Mouse (Mus musculus) left cerebral cortex, postnatal 4 days (tissue): ENCODE measurements around the gene Bscl2. TPM values are rescaled to one million over a fixed set of nuclear protein-coding genes. Genes with fewer than 3 reads are reported as not detected.
"Not testable (repeated sequence)": the region's sequence is repeated elsewhere in the genome, so short reads cannot be mapped to it uniquely, and the experiment has no call there.

Source experiments
- DNase-seq: peaks from one replicate; pipeline ENCODE4 v3.0.0-alpha.2; 2022
- intact Hi-C: fragments of 180-260 bp; cut with DNase I; formaldehyde crosslinking; loops from one replicate; pipeline ENCODE4 v1.15.1; 2025
- total RNA-seq, 2 experiments: library from RNA; stranded (reverse); gene quantifications; 2 replicates each; pipeline ENCODE4 v1.2.3; 2021

The Bscl2 gene
- total RNA-seq, 2 experiments from 2014 or later = 76.9 to 78.4 TPM

- intact Hi-C loops = not testable (repeated sequence)
These were observed 33.1 kb downstream of the Bscl2 start for GRCm38 (mm10) chr19:8870381-8870780.

GRCm38 (mm10) chr19:8870838-8871237, 33.6 kb downstream of the Bscl2 start:
- no peak for DNase-seq
- intact Hi-C loops = no loop called here

More at GRCm38 (mm10) chr19:8870381-8870780, 33.1 kb downstream of the Bscl2 start:
- not testable (repeated sequence) for DNase-seq

GRCm38 (mm10) chr19:8871267-8872186, 34.3 kb downstream of the Bscl2 start, which contains the start of gene Ubxn1:
Ubxn1 (plus strand) TSS chr19:8871496.
- DNase-seq = peak; percentile 98
- intact Hi-C loops = no loop called here

DNA sequence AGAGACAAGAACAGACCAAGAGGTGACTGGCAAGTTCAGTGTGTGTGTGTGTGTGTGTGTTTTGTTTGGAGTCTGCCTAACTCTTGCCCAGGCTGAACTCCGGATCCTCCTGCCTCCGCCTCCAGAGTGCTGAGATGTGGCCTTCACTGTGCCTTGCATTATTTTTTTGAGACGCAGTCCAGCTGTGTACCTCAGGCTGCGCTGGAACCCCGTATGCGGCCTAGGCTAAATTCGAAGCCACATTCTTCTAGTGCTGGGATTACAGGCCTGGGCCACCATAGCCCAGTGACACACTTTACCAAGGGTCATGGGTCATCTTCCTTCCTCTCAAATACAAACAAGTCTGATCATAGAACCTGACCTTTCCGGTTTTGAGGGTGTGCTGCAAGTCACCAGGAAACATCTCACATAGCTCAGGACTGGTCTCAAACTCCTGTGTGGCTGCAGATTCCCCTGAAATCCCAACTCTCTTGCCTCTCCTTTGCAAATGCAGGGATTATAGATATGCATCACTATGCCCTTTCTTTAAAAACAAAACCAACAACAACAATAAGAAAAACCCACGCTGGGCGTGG, 35.1 kb downstream of the Bscl2 start:
- no peak for DNase-seq
- intact Hi-C loops = no loop called here

- intact Hi-C loops = no loop called here
- DNase-seq = no peak
These were observed 37.8 kb downstream of the Bscl2 start for GRCm38 (mm10) chr19:8875031-8875430.

- intact Hi-C loops = no loop called here
These were observed 43.2 kb downstream of the Bscl2 start, which contains the start of gene Uqcc3 for GRCm38 (mm10) chr19:8880311-8881033. Uqcc3 (minus strand) TSS chr19:8880923.

GRCm38 (mm10) chr19:8881034-8881392, 43.7 kb downstream of the Bscl2 start:
- DNase-seq = no peak
- intact Hi-C loops = no loop called here

More at GRCm38 (mm10) chr19:8880311-8881033, 43.2 kb downstream of the Bscl2 start, which contains the start of gene Uqcc3:
- DNase-seq = peak; percentile 89

GRCm38 (mm10) chr19:8883616-8884015, 46.3 kb downstream of the Bscl2 start, which contains the start of the genes Lbhd1 and Gm49403:
Lbhd1 (plus strand) TSS chr19:8883732.
Gm49403 (plus strand) TSS chr19:8883930.
- intact Hi-C loops = no loop called here
- no peak for DNase-seq

- intact Hi-C loops = no loop called here
- DNase-seq = no peak
These were observed 49.8 kb downstream of the Bscl2 start for GRCm38 (mm10) chr19:8886916-8887584.

GRCm38 (mm10) chr19:8887585-8888463, 50.6 kb downstream of the Bscl2 start:
- no peak for DNase-seq
- intact Hi-C loops = no loop called here

DNA sequence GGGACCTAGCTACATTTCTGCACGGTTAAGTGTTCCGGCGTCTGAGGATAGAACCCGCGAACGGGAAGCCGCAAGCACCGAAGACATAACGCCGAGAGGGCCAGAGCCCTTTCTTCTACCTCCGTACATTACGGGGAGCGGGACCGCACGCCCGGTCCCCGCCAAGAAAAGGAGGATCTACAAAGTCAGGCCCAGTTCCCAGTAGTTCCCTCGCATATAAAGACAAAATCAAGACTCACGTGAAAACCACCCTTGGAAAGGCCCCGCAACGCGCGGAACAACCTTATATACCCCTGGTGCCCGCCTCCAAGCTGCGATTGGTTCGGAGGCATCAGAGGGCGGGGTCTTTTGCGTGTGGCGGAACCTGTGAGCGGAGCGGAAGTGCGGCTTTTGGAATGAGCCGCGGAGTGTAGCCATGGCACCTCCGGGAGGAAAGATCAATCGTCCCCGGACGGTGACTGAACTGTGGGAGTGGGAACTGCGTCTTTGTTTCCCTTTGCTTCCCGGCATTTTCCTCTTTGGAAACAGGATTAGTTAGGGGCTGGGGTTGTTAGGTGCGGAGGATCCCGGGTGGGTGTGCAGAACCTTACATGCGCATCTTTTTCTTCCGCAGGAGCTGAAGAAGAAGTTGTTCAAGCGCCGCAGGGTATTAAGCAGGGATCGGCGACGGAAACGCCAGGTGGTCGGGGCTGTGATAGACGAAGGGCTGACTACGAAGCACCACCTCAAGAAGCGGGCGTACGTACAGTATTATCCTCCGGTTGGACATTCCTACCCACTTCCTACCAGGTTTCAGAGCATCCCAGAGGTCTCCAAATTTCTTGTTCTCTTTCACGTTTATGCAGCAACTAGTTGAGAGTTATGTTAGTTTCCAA, 51.5 kb downstream of the Bscl2 start, which contains the start of the genes 1810009A15Rik and Gm49416:
Gene 1810009A15Rik (plus strand): TSS at position 343 of the 875 bp plus-strand sequence.
Gene Gm49416 (plus strand): TSS at position 416 of the 875 bp plus-strand sequence.
- peak; percentile 97 for DNase-seq
- intact Hi-C loops = no loop called here

GRCm38 (mm10) chr19:8892829-8893766, 55.8 kb downstream of the Bscl2 start, which contains the start of gene Ints5:
Ints5 (plus strand) TSS chr19:8893005.
- intact Hi-C loops = no loop called here
- DNase-seq = peak; percentile 81

DNA sequence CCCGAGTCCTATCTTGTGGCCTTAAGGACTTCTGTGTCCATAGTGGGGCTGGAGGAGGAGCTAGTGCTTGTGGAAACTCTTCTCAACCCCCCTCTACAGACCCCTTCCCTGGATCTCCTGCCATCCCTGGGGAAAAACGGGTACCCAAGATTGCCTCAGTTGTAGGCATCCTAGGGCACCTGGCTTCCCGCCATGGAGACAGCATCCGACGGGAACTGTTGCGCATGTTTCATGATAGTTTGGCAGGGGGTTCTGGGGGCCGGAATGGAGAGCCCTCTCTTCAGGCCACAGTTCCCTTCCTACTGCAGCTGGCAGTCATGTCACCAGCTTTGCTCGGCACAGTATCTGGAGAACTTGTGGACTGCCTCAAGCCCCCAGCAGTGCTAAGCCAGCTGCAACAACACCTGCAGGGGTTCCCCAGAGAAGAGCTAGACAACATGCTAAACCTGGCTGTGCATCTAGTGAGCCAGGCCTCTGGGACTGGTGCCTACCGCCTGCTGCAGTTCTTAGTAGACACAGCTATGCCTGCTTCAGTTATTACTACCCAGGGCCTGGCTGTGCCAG, 58.2 kb downstream of the Bscl2 start:
- no peak for DNase-seq
- intact Hi-C loops = no loop called here

GRCm38 (mm10) chr19:8896231-8896630, 59.0 kb downstream of the Bscl2 start:
- intact Hi-C loops, DNase-seq: not testable (repeated sequence)

- intact Hi-C loops = not testable (repeated sequence)
- DNase-seq = peak; percentile 60
These were observed 60.1 kb downstream of the Bscl2 start for GRCm38 (mm10) chr19:8897211-8897864.

- intact Hi-C loops = no loop called here
- peak; percentile 97 for DNase-seq
These were observed 60.7 kb downstream of the Bscl2 start, which contains the start of gene Ganab for GRCm38 (mm10) chr19:8897865-8898495. Ganab (plus strand) TSS chr19:8898071.
